Mouse (Mus musculus) heart, adult 9 months (tissue): ENCODE measurements around the gene Rhbg.

ENCODE experiments used
- DNase-seq, 2 experiments: peaks; one replicate each; pipeline ENCODE4 v3.0.0; 2022; ENCODE audit warnings: low spot score in 2 of 2

Rhbg gene

DNA sequence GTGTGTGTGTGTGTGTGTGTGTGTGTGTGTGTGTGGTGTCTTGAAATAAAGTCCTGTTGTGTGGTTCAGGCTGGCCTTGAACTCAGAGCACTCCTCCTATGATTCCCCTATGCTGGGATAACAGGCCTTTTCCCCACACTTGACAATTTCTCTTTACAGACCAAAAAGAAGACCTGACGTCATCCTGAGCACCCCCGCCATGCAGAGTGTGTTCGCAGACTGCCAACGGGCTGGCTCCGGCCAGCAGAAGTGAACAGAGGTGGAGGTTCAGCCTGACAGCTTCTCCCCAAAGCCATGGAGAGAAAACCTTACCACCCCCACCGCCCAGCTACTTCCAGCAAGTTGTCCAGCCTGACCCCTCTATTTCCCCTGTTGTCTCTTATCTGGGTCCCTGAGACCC, 25.0 kb downstream of the Rhbg start:
- DNase-seq = no peak

DNA sequence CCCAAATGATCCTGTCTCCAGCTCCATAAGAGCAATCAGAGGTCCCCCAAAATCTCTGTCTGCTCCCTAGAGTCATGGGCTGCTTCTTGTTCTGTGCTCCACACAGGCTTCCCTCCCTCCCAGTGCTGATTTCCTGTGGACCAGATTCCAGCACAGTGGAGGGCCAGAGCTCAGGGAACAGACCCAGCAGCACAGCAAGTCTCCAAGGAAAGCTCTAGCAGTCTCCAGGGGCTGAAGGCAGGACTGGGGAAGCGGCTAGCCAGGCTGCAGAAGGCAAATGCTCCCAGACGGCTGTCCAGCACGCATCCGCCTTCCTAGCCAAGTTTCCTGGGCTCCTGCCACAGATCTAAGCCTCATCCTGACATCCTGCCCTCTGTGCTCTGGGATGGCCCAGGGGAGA, 25.6 kb downstream of the Rhbg start:
- peak in 1 of 2 experiments; percentile 29 for DNase-seq

DNA sequence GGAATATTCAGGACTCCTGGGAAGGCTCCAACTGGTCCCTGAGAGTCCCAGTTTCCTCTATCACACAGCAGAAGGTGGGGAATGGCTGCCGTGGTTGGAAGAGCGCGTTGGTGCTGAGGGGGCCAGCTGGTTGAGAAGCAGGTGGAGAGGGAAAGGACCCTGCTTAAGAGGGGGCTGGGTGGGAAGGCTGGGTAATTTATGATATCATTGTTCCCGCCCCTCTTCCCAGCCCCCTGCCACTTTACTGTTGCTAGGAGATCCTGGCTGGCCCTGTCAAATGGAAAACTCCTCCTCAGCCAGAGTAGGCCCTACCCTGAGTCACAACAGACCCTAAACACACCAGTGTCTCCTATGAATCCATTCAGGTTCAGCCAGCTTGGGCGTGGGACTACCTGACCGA, 26.5 kb downstream of the Rhbg start:
- DNase-seq = no peak

DNA sequence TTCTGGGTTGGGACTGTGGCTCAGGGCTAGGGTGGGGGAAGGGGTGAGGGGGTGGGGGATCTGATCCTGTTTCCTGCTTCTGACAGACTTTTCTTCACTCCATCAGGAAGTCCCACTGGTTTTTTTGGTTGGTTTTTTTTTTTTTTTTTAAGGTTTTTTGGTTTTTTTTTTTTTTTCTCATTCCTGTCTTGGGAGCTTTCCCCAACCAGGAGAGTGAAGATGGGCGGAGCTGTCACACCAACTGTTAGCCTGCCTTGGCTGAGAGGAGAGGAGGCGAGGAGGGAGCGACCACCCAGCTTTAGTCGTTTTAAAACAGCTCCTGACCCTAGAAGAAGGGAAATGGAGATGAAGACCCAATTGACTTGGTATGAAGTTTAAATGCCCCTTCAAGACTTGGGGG, 27.2 kb downstream of the Rhbg start:
- DNase-seq = no peak

DNA sequence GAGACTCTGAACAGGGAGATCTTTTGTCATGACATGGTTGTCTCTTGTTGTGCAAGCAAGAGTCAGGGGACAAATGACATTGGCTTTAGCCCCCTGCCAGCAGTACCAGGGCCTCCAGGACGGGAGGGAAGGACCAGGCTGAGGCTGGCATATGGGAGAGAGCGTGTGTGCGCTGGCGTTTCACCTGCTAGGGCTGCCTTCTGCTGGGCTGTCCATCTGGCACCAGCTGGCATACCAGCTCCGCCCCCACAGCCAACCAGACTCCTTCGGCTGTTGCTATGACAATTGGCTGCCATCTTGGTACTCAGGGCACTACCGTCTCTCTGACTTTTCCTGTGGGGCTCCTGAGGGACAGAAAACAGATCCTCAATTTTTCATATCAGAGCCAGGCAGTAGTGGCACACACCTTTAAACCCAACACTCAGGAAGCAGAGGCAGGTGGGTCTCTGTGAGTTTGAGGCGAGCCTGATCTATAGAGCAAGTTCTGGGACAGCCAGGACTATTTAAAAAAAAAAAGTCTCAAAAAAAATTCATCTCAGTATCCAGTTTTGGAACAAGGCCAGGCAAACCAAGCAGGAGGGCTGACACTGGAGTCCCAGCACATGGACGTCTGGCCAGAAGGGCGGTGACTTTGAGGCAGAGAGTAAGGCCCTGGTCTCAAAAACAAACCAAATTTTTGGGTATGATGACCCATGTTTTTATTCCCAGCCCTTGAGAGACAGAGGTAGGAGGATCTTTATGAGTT, 28.2 kb downstream of the Rhbg start:
- no peak for DNase-seq

DNA sequence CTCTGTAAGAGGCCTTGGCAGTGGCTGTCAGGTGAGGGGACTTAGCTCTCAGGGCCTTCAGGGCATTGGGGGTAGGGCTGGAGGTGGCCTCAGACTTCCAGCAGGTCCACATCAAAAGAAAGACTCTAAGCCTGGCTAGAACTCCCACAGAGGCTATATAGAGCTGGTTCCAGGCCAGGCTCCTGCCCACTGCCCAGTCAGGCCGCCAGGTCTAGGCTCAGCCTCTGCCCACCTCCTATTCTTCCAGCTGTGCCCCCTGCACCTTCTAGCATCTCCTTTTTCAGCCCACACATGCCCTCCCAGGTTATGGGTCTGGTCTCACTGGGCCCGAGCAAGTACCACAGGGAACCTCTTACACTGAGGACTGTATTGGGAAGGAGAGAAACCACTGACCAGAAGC, 29.6 kb downstream of the Rhbg start:
- no peak for DNase-seq

DNA sequence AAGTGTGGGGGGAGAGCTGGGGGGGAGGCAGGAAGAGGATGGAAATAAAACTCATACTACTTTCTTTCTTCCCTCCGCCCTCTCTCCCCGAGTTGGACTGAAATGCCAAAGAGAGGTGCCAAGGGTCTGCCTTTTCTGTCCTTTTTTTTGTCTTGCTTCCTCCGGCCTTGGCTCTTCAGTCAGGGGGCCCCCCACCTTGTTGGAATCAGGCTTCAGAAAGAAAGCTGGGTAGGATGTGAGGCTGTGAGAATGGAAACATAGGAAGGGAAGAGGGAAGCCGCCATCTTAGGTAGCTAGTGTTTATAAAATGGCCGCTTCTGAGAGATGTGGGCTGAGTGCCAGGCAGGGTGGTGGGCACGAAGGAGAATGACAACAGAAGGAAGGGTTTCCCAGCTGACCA, 32.1 kb downstream of the Rhbg start:
- DNase-seq = no peak

DNA sequence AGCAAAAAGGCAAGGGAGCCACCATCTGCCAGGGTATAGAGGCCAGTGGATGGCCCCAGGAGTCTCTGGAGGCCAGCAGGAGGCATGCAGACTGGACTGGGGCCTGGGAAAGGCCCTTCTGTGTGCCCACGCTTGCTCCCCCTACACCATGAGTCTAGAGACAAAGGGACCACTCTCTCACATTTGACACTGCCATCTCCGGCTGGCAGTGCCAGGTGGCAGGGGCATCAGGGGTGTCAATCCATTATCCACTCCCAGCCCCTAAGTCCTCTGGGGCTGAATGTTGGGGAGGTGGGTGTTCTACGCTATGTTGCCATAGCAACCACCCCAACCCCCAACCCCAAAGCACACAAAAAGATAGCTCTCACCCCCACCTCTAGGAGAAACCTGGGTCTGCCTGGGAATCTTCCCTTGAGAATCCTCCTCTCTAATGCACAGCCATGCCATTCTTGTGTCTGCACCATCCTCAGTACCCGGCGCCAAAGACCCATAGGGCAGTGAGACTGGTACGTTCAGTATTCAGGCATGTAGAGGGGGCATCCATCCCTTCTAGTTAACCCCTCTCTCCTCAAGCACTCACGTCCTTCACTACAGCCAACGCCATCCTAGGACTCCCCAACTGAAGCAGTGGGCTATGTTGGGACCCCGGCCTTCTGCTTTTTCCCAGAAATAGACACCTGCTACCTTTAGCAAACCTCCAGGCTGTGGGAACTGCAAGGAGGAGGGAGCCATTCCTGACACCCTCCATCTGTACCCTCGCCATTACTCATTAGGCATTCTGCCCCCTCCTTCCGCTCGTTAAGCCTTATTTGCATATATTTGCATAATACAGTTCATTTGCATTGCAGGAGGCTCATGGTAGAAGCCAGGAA, 32.8 kb downstream of the Rhbg start:
- DNase-seq = no peak

DNA sequence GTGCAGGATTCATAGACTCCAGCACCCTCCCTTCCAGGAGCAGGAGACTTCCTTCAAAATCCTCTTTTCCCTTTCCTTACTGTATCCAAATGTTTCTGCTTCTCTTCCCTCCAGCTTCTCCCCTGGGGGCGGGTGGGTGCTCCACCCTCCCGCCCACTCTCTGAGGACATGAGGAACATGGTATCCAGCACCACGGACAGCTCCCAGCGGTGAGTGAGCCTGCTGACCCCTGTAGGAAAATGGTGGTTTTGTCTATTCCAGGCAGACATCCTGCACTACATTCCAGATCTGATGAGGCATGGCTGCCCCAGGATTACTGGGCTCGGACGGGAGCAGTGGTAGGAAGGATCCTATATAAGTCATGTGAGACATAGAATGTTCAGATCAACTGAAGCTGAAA, 33.7 kb downstream of the Rhbg start:
- DNase-seq = peak in 1 of 2 experiments; percentile 18

DNA sequence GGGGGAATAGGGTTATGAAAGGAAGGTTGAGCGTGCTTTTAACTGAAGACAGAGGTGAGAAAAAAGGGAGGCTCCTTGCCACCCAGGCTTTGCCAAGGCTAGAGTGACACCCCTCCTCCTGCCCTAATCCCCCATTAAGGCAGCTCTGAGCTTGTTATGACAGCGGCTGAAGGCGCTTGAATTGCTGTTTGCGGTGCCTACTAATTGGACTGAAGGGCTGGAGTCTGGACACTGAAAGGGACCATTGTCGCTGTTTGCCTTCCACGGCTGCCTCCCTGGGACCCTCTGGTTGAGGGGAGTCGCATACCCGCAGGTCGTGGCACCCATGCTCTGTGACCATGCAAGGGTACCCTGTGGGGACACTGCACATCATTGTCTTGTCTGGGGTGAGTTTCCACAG, 34.6 kb downstream of the Rhbg start:
- DNase-seq = no peak

DNA sequence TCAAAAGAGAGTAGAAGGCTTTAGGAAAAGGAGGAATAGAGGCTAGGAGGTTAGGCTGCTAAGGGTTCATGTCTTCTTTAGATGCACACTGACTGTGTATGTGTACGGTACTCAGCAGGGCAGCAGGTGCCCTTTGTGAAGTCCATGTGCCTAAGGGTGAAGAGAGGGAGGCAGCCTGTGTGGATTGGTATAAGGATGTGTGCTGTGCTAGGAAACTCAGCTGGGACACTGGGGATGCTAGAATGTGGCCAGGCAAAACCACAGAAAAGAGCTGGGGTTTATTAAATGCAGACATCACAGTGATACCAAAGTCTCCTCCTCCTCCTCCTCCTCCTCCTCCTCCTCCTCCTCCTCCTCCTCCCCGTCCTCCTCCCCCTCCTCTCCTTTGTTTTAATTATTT, 36.8 kb downstream of the Rhbg start:
- DNase-seq = no peak

DNA sequence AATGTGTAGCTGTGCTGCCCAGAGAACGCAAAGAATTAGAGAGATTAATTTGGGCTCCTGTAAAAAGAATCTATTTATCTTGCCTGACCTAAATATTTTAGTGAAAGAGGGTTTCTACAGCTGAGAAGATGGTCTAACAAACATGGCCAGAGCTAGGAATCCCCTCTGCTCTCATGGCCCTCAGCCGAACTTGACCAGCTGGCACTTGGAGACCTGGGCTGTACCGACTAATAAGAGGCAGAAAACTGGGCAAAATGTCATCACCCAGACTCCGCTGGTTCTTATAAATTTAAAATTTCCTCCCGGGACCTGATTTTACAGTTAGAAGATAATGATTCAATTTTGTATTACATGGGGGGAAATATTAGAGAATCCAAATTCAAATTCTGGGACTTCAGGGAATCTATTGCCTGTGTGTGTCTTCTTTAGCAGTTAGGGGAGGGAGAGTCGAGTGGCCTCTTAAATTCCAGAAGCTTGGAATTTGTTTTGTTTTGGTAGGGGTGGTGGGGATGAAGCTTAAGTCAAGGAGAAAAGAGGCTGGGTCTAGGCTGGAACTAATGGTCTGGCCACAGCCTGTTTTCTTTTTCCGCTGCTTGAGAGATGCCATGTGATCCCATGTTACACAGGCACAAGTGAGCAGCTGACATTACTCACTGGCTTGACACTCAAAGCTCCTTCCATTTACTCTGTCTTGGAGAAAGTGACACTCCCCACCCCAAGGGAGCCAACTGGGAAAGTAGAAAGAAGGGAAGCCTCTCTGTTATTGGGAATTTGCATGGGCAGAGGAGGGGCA, 37.8 kb downstream of the Rhbg start:
- no peak for DNase-seq

DNA sequence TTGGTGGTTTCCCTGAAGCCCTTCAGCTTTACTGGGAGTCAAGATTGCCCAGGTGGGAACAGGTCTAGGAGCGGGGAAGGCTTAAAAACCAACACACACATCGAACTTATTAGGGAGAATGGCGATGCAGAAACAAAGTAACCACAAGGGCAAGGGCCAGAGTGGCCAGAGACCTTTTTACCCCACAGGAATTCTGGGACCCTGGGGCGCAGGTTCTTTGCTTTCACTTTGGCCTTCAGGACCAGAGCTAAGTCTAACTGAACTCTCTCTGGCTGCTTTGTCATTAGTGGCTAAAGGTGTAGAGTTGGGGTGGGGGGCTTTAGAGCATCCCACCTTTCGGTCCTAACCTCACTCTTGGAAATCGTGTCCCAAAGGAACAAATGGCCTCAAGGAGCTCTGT, 38.4 kb downstream of the Rhbg start:
- no peak for DNase-seq

DNA sequence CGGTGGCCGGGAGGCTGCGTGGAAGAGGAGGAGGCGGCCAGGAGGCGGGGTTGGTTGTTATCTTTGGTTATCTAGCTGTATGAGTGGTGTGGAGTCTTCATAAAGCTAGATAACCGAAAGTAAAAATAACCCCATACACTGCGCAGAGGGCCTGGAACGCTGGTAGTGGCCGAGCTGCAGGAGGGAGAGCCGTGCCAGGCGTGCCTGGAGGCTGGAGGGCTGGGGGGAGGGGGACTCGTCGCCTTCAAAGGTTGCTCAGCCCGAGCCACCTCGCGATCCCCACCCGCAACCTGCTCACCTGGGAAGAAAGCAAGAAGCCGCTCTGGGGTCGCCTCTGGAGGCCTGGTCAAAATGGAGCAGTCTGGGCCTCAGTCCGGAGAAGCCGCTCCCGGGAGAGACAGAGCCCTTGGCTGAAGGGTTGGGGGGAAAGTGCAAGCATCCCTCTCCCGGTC, 38.9 kb downstream of the Rhbg start:
- no peak for DNase-seq

DNA sequence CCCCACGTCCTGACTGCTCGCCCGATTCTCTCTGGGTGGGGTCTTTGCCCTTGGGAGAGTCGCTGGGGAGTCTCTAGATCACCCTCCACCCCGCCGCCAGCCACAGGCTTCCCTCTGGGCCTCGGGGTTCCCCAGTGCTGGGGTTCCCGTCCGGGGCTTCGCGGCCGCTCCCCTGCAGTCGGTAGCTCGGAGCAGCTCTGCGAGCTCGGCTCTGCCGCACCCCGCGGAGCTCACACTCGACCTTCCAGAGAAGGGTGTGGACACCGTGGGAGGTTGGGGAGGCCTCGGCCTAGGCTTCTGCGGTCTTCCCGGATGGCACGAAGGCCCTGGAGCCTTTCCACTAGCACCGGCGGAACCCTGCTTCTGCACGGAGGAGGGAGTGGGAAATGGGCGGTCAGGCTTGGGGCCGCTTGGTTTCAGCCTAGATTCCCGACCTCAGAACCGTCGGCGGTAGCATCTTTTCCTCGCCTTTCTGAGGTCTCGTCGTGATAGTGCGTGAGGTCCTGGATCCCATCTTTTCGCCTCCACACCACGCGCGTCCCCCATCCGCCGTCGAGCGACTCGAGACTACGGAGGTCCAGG, 39.4 kb downstream of the Rhbg start:
- no peak for DNase-seq

DNA sequence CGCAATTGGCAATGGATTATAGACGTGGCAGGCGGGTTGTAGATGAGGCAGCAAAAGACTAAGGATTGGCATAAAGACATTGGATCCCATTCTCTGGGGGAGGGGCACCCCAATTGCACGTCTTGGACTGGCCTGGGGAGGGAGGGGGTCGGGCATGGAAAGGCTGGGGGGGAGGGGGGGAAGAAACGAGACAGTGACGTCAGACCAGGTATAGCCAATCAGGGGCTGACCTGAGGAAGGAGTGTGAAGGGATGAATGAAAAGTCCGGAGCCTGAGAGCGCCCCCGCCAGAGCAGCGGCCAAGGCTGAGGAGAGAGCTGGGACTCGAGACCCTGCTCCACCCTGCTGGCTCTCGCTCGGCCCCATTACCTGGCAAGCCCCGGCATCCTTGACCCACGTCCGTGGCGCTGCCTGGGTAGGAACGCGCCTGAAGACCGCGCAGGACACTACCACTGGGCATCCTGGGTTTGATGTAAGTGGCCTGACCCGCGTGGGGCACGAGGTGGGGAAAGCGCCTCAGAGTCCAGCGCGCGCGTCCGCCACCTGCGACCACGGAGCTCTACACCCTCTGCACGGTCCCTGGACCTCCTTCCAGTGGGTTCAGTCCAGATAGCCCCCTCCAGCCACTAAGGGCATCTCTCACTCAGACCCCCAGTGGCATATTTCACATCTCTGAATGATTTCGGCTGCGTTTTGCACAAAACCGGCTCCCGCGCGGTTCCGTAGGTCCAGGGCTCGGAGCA, 40.1 kb downstream of the Rhbg start:
- no peak for DNase-seq

DNA sequence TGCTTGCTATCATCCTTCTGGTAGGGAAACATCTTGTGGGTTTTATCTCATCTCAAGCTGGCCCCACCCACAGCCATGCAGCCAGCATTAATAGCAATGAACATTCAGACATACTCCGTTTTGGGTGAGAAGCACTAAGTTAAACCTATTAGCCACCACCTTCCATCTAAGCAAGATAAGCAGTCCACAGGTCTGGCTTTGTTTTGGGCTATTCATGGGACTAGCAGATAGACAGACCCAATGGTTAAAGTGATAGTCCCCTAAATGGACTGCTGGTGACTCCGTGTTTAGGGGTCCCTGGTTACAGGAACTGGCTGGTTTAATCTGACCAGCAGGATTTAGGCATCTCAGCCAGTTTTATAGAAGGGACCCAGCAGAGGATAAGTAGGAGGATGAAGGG, 41.5 kb downstream of the Rhbg start:
- DNase-seq = no peak

DNA sequence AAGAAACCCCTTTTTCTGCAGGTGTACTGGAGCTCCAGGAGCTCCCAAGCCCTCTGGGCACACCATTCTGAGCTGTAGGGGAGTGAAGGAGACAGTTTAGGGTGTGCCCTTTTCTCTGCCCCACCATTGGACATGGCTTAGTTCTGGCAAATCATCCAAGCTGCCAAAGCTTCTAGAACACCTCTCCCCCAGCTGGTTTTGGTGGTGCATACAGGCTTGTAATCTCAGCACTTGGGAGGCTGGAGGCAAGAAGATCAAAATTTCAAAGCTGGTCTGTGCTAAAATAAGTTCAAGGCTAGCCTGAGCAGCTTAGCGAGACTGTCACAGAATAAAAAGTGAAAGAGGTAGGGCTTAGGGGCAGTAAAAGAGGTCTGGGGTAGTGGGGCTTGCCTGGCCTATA, 42.2 kb downstream of the Rhbg start:
- DNase-seq = no peak

DNA sequence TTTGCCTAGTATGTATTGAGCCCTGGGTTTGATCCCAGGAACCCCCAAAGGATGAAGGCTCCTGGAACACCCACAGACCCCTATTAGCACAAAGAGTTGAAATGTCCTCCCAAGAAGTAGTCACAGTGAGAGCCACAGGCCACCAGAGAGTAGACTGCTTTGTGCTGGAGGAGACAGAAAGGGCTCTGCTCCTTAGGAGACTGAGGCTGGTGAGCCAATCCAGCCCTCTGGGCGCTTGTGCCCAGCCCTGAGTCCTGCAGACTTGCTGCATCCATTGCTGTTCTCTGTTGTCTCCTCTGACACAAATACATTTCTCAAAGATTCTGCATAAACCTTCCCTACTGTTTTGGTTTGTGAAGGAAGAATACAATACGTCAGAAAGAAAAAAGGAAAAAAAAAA, 43.6 kb downstream of the Rhbg start:
- DNase-seq = no peak

DNA sequence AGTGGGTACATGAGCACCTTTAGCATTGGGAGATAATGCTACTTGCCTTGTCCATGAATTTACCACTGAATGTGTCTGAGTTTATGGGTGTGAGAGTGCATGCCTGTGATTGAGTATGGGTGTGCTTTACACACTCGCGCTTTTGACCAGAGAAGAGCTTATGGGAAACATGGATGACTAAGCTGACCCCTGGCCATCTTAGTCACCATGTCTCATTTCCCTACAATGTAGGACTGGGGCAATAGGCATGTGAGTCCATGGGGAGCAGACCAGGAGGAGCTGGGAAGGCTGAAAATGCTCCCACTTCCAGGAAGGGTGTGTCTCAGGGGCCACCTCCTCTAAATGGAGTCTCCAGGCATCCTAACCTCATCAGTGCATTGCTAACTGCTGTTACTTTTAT, 44.4 kb downstream of the Rhbg start:
- DNase-seq = no peak

DNA sequence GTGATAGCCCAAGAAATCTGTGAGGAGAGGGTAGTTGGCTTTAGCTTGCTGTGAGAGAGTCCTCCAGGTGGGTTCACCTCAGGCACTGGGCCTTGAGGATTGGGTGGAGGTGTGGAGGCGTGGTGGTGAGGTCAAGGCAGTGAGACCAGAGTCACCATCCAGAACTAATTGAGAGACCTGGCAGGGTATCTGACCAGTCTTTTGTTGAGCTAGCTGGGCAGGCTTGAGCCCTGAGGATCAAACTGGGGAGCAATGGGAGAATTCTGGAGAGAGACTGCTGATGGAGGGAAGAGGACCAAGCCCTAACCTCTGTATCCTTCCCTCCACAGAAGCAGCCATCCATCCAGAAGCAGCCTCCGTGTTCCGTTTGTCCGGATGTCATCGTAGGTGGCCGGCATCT, 45.2 kb downstream of the Rhbg start:
- DNase-seq = no peak
